Comparison of ENCODE assay signal across 13 mouse cellular contexts in genomic region chr2:180270537-180271255, GRCm38 (mm10). TPM values are rescaled to one million over a fixed set of nuclear protein-coding genes. Genes with fewer than 3 reads are reported as not detected.
DNase-seq lines count a peak whose midpoint lies in the region; ATAC-seq and TF ChIP-seq lines count a peak whose summit lies in the region.
"Had no signal": no experiment of that assay in that cellular context is flagged by ENCODE, and none has a peak within 500 bp of the region (broad histone marks: within the 10 kb centered on the region; RNA-seq: fewer than 3 reads in every experiment).

No protein-coding gene starts in this region.

- H3K4me3 ChIP-seq in heart, adult 2 months: no peak overlapping the region
- H3K4me3 ChIP-seq in liver, embryonic 13.5 days (replicated peaks): no peak overlapping the region
- no peak overlapping the region for H3K4me3 ChIP-seq in liver, embryonic 11.5 days (ENCODE audit: low read depth, low read length)
- H3K4me3 ChIP-seq: left cerebral cortex, adult 2 months; midbrain, embryonic 12.5 days had no signal

- H3K27ac ChIP-seq in heart, adult 2 months: no peak overlapping the region
- peak overlapping the region; percentile 23; the same call in 1 of the 2 replicates for H3K27ac ChIP-seq in liver, embryonic 13.5 days
- no peak overlapping the region for H3K27ac ChIP-seq in liver, embryonic 11.5 days (ENCODE audit: low read depth, low read length)
- H3K27ac ChIP-seq: left cerebral cortex, adult 2 months; midbrain, embryonic 12.5 days had no signal

- 61% methylated on average over 7 of the region's 7 CpGs for WGBS in heart, adult 2 months
- WGBS in liver, embryonic 13.5 days (ENCODE audit: insufficient replicate concordance): 69% methylated on average over 7 of the region's 7 CpGs
- 74% methylated on average over 7 of the region's 7 CpGs for WGBS in liver, embryonic 11.5 days

- TF ChIP-seq CTCF in heart, adult 2 months (IDR thresholded peaks at IDR 0.05): no peak

- peaks cover 13% of the 10 kb centered on the region for H3K4me1 ChIP-seq in heart, adult 2 months (ENCODE audit: control insufficient read depth, insufficient read depth, low read length)
- peaks cover 40% of the 10 kb centered on the region for H3K4me1 ChIP-seq in liver, embryonic 13.5 days (replicated peaks)
- H3K4me1 ChIP-seq in liver, embryonic 11.5 days (replicated peaks; ENCODE audit: control insufficient read depth, insufficient read depth, low read length): peaks cover 20% of the 10 kb centered on the region

- no peak for ATAC-seq in liver, embryonic 13.5 days (ENCODE audit: low read depth)
- no peak for ATAC-seq in liver, embryonic 11.5 days (replicated peaks; ENCODE audit: low FRiP score)
- peak; percentile 14 for ATAC-seq in common myeloid progenitor, adult 5-6 weeks (replicated peaks; ENCODE audit: low read depth, poor library complexity, severe bottlenecking)

- no peak for TF ChIP-seq EP300 in heart, adult 2 months (IDR thresholded peaks at IDR 0.05; ENCODE audit: insufficient read depth, low read depth, low read length)

- DNase-seq in heart, adult 11 months: peak; percentile 90
- DNase-seq in heart, adult 2 months: no peak
- DNase-seq in liver, embryonic 13.5 days: no peak
- DNase-seq in liver, embryonic 11.5 days (ENCODE audit: low spot score): no peak
- peak; percentile 54 to 79 for DNase-seq in lung, postnatal 4 days
- DNase-seq in gastrocnemius, postnatal 36 days: no peak
- DNase-seq in layer of hippocampus, postnatal 10 days (ENCODE audit: low spot score in 2 of 2): no peak
- DNase-seq: cerebellum, postnatal 36 days; heart, adult 18-20 months had no signal

- intact Hi-C loops in heart, adult 2 months (cut with DNase I): no loop called here
- intact Hi-C loops in gastrocnemius, postnatal 36 days (cut with DNase I): no loop called here

- H3K9me3 ChIP-seq in liver, embryonic 13.5 days (replicated peaks): no peaks in the 10 kb centered on the region
- H3K9me3 ChIP-seq in liver, embryonic 11.5 days (ENCODE audit: control insufficient read depth, low read length): no peaks in the 10 kb centered on the region
- H3K9me3 ChIP-seq: midbrain, embryonic 12.5 days had no signal

- no peaks in the 10 kb centered on the region for H3K27me3 ChIP-seq in heart, adult 2 months (ENCODE audit: control insufficient read depth, insufficient read depth, low read length)
- no peaks in the 10 kb centered on the region for H3K27me3 ChIP-seq in liver, embryonic 13.5 days
- H3K27me3 ChIP-seq in liver, embryonic 11.5 days (replicated peaks; ENCODE audit: control insufficient read depth, insufficient read depth, low read length): no peaks in the 10 kb centered on the region

- no peak for TF ChIP-seq POLR2A in heart, adult 2 months (IDR thresholded peaks at IDR 0.05; ENCODE audit: insufficient read depth, low read depth, low read length)

- H3K79me2 ChIP-seq in heart, adult 2 months (replicated peaks; ENCODE audit: control insufficient read depth, insufficient read depth, low read length): peaks cover 5% of the 10 kb centered on the region

- H3K9ac ChIP-seq in heart, adult 2 months (ENCODE audit: low read depth, low read length): no peak overlapping the region
- peak overlapping the region; percentile 26; the same call in 1 of the 2 replicates for H3K9ac ChIP-seq in liver, embryonic 13.5 days
- no peak overlapping the region for H3K9ac ChIP-seq in liver, embryonic 11.5 days (ENCODE audit: low read depth, low read length)

- no peaks in the 10 kb centered on the region for H3K36me3 ChIP-seq in heart, adult 2 months (ENCODE audit: control insufficient read depth, insufficient read depth, low read length)
- peaks cover 36% of the 10 kb centered on the region for H3K36me3 ChIP-seq in liver, embryonic 13.5 days
- peaks cover 5% of the 10 kb centered on the region; the same call in 1 of the 2 replicates for H3K36me3 ChIP-seq in liver, embryonic 11.5 days (ENCODE audit: control insufficient read depth, insufficient read depth, low read length)

- no peak overlapping the region for H3K4me2 ChIP-seq in liver, embryonic 13.5 days
- H3K4me2 ChIP-seq in liver, embryonic 11.5 days: no peak overlapping the region

RNA-seq across cellular contexts. Expression of gene Cables2, which starts 2.6 kb away (rescaled TPM):
- total RNA-seq in heart, adult 2 months (2021): 10 to 100 TPM; 11.2 to 14.3 TPM
- 17.6 and 26.7 TPM in 2 replicates for polyA plus RNA-seq in heart, adult 2 months (2012; rRNA removed)
- 4.2 and 4.4 TPM in 2 replicates for polyA plus RNA-seq in liver, embryonic 13.5 days (2015; fragmentation: Nextera tagmentation; extraction: Ambion mirVana)
- 9.4 and 9.6 TPM in 2 replicates for polyA plus RNA-seq in liver, embryonic 11.5 days (2014; fragmentation: Nextera tagmentation; extraction: Ambion mirVana)
- total RNA-seq in common myeloid progenitor, adult 5-6 weeks (2017): 9.2 and 11.8 TPM in 2 replicates
- 10 to 100 TPM in 1 of 2 experiments, 1 to 10 TPM in 1; 9.7 to 11.5 TPM for total RNA-seq in gastrocnemius, postnatal 36 days (2021)
- total RNA-seq in layer of hippocampus, postnatal 10 days (2021): 10 to 100 TPM; 38.6 to 40.1 TPM

RNA-seq across cellular contexts. Expression of gene Rps21, which starts 13.5 kb away (rescaled TPM):
- 100 to 1,000 TPM; 506 to 570 TPM for total RNA-seq in heart, adult 2 months (2021)
- polyA plus RNA-seq in heart, adult 2 months (2012; rRNA removed): 991 and 1,183 TPM in 2 replicates
- polyA plus RNA-seq in liver, embryonic 13.5 days (2015; fragmentation: Nextera tagmentation; extraction: Ambion mirVana): 525 and 552 TPM in 2 replicates
- 736 and 852 TPM in 2 replicates for polyA plus RNA-seq in liver, embryonic 11.5 days (2014; fragmentation: Nextera tagmentation; extraction: Ambion mirVana)
- 3,441 and 4,282 TPM in 2 replicates for total RNA-seq in common myeloid progenitor, adult 5-6 weeks (2017)
- total RNA-seq in gastrocnemius, postnatal 36 days (2021): 100 to 1,000 TPM; 310 to 370 TPM
- 100 to 1,000 TPM; 654 to 715 TPM for total RNA-seq in layer of hippocampus, postnatal 10 days (2021)

RNA-seq across cellular contexts. Expression of gene Rbbp8nl, which starts 19.0 kb away (rescaled TPM):
- not detected for total RNA-seq in heart, adult 2 months (2021)
- polyA plus RNA-seq in heart, adult 2 months (2012; rRNA removed): not detected in 2 replicates
- polyA plus RNA-seq in liver, embryonic 13.5 days (2015; fragmentation: Nextera tagmentation; extraction: Ambion mirVana): not detected in 2 replicates
- 0.10 and 0.16 TPM in 2 replicates for polyA plus RNA-seq in liver, embryonic 11.5 days (2014; fragmentation: Nextera tagmentation; extraction: Ambion mirVana)
- not detected in 2 replicates for total RNA-seq in common myeloid progenitor, adult 5-6 weeks (2017)
- not detected for total RNA-seq in gastrocnemius, postnatal 36 days (2021)
- not detected for total RNA-seq in layer of hippocampus, postnatal 10 days (2021)
- total RNA-seq: heart, adult 18-20 months; left cerebral cortex, adult 2 months had no signal
- polyA plus RNA-seq: testis, adult 2 months had no signal

RNA-seq across cellular contexts. Expression of gene Lama5, which starts 45.0 kb away (rescaled TPM):
- total RNA-seq in heart, adult 2 months (2021): 100 to 1,000 TPM in 1 of 2 experiments, 10 to 100 TPM in 1; 66.3 to 104 TPM
- polyA plus RNA-seq in heart, adult 2 months (2012; rRNA removed): 83.6 and 109 TPM in 2 replicates
- 1.5 and 1.9 TPM in 2 replicates for polyA plus RNA-seq in liver, embryonic 13.5 days (2015; fragmentation: Nextera tagmentation; extraction: Ambion mirVana)
- 10.7 and 15.5 TPM in 2 replicates for polyA plus RNA-seq in liver, embryonic 11.5 days (2014; fragmentation: Nextera tagmentation; extraction: Ambion mirVana)
- 0.05 and 0.10 TPM in 2 replicates for total RNA-seq in common myeloid progenitor, adult 5-6 weeks (2017)
- 10 to 100 TPM in 1 of 2 experiments, 1 to 10 TPM in 1; 8.7 to 11.2 TPM for total RNA-seq in gastrocnemius, postnatal 36 days (2021)
- total RNA-seq in layer of hippocampus, postnatal 10 days (2021): 1 to 10 TPM; 8.1 to 9.6 TPM

Comparison
In these comparisons a context has a peak if more than half of its experiments do, and no peak if none do; other contexts are left out.
1. DNase-seq: peak in heart, adult 11 months (single experiment) and lung, postnatal 4 days (2 of 2); none in heart, adult 2 months (0 of 2), liver, embryonic 13.5 days (single experiment), liver, embryonic 11.5 days (single experiment), gastrocnemius, postnatal 36 days (0 of 2) and layer of hippocampus, postnatal 10 days (0 of 2).